Mouse (Mus musculus) midbrain, embryonic 11.5 days (tissue): ENCODE measurements around the gene Psmb6. TPM values are rescaled to one million over a fixed set of nuclear protein-coding genes. Genes with fewer than 3 reads are reported as not detected.
A peak's percentile ranks its signal among the peaks of the same experiment; 100 is the strongest.

Source experiments
- ATAC-seq: fragments of 200-750 bp; cut with Nextera tagmentation; 2 replicates; pipeline ENCODE4 v1.8.0; 2017; ENCODE audit warnings: moderate TSS enrichment, moderate library complexity; ENCODE audit not compliant: low FRiP score
- DNase-seq: peaks from one replicate; pipeline ENCODE4 v3.0.0; 2015; ENCODE audit warnings: low spot score; ENCODE audit errors: missing footprints
- H3K27ac ChIP-seq: fragments of 300-500 bp; sonication (generic); 2 replicates; pipeline ENCODE4 v1.5.1; 2014; ENCODE audit warnings: low read depth, low read length
- H3K27me3 ChIP-seq: fragments of 300-500 bp; sonication (generic); 2 replicates; pipeline ENCODE4 v1.6.1; 2014; ENCODE audit warnings: mild to moderate bottlenecking, low read length, moderate library complexity, mixed read lengths; ENCODE audit not compliant: control insufficient read depth, insufficient read depth
- H3K36me3 ChIP-seq: fragments of 300-500 bp; sonication (generic); 2 replicates; pipeline ENCODE4 v1.6.1; 2014; ENCODE audit warnings: mild to moderate bottlenecking, low read length, moderate library complexity, mixed read lengths; ENCODE audit not compliant: control insufficient read depth, insufficient read depth
- H3K4me1 ChIP-seq: fragments of 300-500 bp; sonication (generic); 2 replicates; pipeline ENCODE4 v1.6.1; 2014; ENCODE audit warnings: low read length; ENCODE audit not compliant: control insufficient read depth, insufficient read depth
- H3K4me2 ChIP-seq: fragments of 300-500 bp; sonication (generic); 2 replicates; pipeline ENCODE4 v1.6.1; 2014; ENCODE audit warnings: mild to moderate bottlenecking, moderate library complexity
- H3K4me3 ChIP-seq: fragments of 300-500 bp; sonication (generic); 2 replicates; pipeline ENCODE4 v1.5.1; 2014; ENCODE audit warnings: low read depth, low read length
- H3K9ac ChIP-seq: fragments of 300-500 bp; sonication (generic); 2 replicates; pipeline ENCODE4 v1.6.1; 2014; ENCODE audit warnings: low read length
- H3K9me3 ChIP-seq: fragments of 300-500 bp; sonication (generic); 2 replicates; pipeline ENCODE4 v1.6.1; 2016; ENCODE audit warnings: low read length; ENCODE audit not compliant: control insufficient read depth
- WGBS: fragments of 180-500 bp; shearing (Covaris S2); extraction: QIAGEN DNeasy Blood & Tissue Kit; methylation state at CpG from one replicate; pipeline ENCODE4 v1.1.7; 2014; 5-methylcytosine and 5-hydroxymethylcytosine counted together
- polyA plus RNA-seq: library from polyadenylated mRNA; unstranded; fragments of >200 nt; fragmentation: Nextera tagmentation; extraction: Ambion mirVana; gene quantifications from 2 replicates; pipeline ENCODE4 v1.2.1, GENCODE M21; 2014

Gene Psmb6
- 826 and 909 TPM in 2 replicates for polyA plus RNA-seq

DNA sequence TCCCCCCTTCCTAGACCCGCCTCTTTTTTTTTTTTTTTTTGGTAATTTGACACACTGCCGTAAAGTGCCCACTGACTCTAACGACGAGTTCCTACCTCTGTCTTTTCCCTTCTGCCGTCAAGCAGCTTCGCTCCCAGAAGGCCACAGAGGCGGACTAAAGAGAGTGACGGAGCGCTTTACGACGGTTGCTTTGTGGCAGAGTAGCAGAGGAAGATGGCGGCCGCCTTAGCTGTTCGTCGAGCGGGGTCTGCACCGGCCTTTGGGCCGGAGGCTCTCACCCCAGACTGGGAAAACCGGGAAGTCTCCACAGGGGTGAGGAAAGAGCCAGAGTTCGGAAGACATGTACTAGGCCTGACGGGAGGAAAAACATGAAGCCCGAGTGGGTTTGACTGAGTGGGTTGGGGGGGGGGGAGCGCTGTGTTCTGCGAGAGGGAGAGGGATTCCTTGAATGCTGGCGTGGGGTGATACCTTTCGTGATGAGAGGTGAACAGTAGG is at the start of gene Psmb6:
Psmb6 (plus strand) TSS at position 184 of the 495 bp plus-strand sequence.
- peaks cover 16% of the 10 kb centered on the region for H3K36me3 ChIP-seq
- H3K4me3 ChIP-seq = peak within 1 kb of the TSS; percentile 81
- H3K4me1 ChIP-seq = peaks cover 7% of the 10 kb centered on the region
- H3K9ac ChIP-seq = peak within 1 kb of the TSS; percentile 79
- peak within 1 kb of the TSS; percentile 30; the same call in 1 of the 2 replicates for H3K27ac ChIP-seq
- no peaks in the 10 kb centered on the region for H3K9me3 ChIP-seq
- peak; percentile 98 for DNase-seq
- H3K27me3 ChIP-seq = no peaks in the 10 kb centered on the region; the same call in 1 of the 2 replicates
- H3K4me2 ChIP-seq = peak within 1 kb of the TSS; percentile 85
- WGBS = under 1% methylated on average over 26 of the region's 26 CpGs
- peak; percentile 94 for ATAC-seq

DNA sequence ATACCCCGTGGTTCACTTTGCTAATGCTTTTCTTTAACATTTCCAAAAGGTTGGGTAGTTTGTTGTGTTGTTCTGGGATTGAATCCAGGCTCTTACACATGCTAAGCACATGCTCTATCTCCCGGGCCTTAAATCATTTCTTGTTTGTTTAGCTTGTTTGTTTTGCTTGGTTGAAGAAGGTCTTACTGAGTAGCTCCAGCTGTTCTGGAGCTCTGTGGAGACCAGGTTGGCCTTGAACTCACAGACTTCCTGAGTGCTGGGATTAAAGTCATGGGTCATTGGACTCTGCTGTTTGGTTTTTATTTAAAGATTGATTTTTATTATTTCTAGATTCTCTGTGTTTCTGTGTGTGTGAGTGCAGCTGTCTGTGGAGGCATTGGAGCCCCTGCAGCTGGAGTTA is 39.7 kb upstream of the Psmb6 start:
- H3K4me2 ChIP-seq = no peak overlapping the region
- ATAC-seq = no peak
- H3K36me3 ChIP-seq = no peaks in the 10 kb centered on the region
- DNase-seq = no peak
- no peaks in the 10 kb centered on the region for H3K9me3 ChIP-seq
- H3K9ac ChIP-seq = no peak overlapping the region
- H3K4me1 ChIP-seq = no peaks in the 10 kb centered on the region
- H3K4me3 ChIP-seq = no peak overlapping the region
- WGBS = 63% methylated on average over 2 of the region's 2 CpGs
- no peak overlapping the region for H3K27ac ChIP-seq
- no peaks in the 10 kb centered on the region for H3K27me3 ChIP-seq

DNA sequence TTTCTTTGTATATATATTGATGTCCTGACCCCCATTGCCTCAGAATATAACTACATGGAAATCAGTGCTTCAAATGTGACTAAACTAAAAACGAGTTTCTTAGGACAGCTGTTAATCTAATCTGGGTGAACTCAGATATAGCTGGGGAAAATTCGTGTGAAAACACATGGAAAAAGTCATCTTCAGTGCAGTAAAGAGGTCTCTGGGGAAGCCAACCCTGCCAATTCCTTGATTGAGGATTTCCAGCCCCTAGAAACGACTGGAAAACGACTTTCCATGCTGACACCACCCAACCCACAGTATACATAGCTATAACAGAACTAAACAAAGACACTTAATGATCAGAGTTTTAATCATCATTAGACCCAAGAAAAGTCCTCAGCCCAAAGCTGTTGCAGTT is 37.4 kb upstream of the Psmb6 start:
- H3K36me3 ChIP-seq = no peaks in the 10 kb centered on the region
- no peak overlapping the region for H3K4me3 ChIP-seq
- no peak for ATAC-seq
- 60% methylated on average over 4 of the region's 4 CpGs for WGBS
- no peaks in the 10 kb centered on the region for H3K4me1 ChIP-seq
- H3K27ac ChIP-seq = no peak overlapping the region
- H3K9me3 ChIP-seq = no peaks in the 10 kb centered on the region
- DNase-seq = no peak
- H3K27me3 ChIP-seq = no peaks in the 10 kb centered on the region
- H3K4me2 ChIP-seq = no peak overlapping the region
- no peak overlapping the region for H3K9ac ChIP-seq

DNA sequence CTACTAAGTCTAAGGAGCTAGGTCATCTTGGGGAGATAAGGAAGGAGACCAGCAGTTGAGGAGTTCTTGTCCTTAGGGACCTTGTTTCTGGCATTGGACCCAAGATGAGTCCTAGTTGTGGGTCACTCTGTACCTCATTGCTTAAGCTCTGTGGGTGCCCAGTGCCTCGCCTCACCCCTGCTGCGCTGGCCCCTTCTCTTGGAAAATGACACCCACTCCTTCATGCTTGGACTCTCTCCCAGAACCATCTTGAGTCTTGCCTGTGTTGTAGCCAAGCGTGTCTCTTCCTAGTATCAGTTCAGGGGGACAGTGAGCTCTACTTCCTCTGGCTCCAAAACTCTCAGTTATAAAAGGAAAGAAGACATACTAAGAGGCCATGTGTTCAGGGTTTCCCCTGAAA is 36.0 kb upstream of the Psmb6 start:
- H3K27me3 ChIP-seq = no peaks in the 10 kb centered on the region
- 87% methylated on average over 3 of the region's 3 CpGs for WGBS
- no peaks in the 10 kb centered on the region for H3K36me3 ChIP-seq
- H3K27ac ChIP-seq = no peak overlapping the region
- DNase-seq = no peak
- no peaks in the 10 kb centered on the region for H3K4me1 ChIP-seq
- no peak for ATAC-seq
- no peak overlapping the region for H3K9ac ChIP-seq
- H3K4me3 ChIP-seq = no peak overlapping the region
- no peak overlapping the region for H3K4me2 ChIP-seq
- no peaks in the 10 kb centered on the region for H3K9me3 ChIP-seq

DNA sequence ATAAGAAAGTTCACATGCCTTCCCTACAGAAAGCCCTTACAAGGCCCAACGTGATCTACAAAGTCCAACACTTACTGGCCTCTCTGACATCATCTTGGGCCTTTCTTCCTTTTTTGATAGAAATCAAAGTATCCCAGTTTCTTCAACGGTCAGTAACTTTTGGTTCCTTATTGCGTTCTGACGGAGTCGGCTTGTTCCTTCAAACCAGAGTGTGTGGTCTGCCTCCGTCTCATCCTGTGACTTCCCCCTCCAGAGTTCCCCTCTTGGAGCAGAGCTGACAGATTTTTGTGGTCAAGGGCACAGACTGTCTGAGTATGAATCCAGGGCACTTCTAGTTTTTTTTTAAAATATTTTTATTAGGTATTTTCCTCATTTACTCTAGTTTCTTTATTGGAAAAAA is 35.5 kb upstream of the Psmb6 start:
- no peaks in the 10 kb centered on the region for H3K27me3 ChIP-seq
- H3K36me3 ChIP-seq = no peaks in the 10 kb centered on the region
- 88% methylated on average over 6 of the region's 6 CpGs for WGBS
- no peak overlapping the region for H3K9ac ChIP-seq
- no peaks in the 10 kb centered on the region for H3K9me3 ChIP-seq
- no peak overlapping the region for H3K27ac ChIP-seq
- no peak overlapping the region for H3K4me2 ChIP-seq
- ATAC-seq (no peak), DNase-seq (no peak)
- H3K4me3 ChIP-seq = no peak overlapping the region
- no peaks in the 10 kb centered on the region for H3K4me1 ChIP-seq

DNA sequence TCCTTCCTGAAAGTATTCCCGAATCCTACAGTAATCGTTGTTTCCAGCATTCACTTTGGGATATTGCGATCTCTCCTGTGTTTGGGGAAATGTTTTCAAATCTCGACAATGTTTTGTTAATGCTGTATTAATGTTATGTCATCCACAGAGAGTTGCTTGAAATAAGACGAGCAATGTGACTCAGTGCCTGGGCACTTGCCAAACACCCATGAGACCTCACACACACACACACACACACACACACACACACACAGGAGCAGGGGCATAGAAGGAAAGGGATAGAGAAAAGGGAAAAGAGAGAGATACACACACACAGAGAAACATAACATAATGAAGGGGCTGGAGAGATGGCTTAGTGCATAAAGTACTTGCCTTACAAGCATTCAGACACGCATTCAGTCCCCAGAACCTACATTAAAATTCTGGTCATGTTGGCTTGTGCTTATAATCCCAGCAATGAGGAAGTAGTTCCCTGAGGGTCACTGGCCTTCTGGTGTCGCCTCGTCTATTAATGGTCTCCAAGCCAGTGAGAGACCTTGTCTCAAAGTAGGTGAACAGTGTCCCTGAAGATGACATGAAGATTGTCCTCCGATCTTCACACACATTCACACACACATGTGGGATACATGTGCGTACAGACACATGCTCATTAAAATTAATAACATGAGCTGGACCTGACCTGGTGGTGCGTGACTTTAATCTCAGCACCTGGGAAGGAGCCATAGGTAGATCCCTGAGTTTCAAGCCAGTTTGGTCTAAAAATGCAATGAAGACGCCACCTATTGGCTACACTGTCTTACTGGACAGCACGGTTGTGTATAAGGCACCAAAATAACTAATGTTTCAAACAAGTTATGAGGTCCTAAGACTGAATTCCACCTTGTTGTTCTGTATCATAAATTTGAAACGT is 25.3 kb upstream of the Psmb6 start:
- H3K4me2 ChIP-seq = no peak overlapping the region
- H3K27me3 ChIP-seq = no peaks in the 10 kb centered on the region
- no peak overlapping the region for H3K4me3 ChIP-seq
- no peak for DNase-seq
- H3K36me3 ChIP-seq = no peaks in the 10 kb centered on the region
- H3K27ac ChIP-seq = no peak overlapping the region
- no peaks in the 10 kb centered on the region for H3K4me1 ChIP-seq
- no peak for ATAC-seq
- H3K9me3 ChIP-seq = no peaks in the 10 kb centered on the region
- no peak overlapping the region for H3K9ac ChIP-seq
- 75% methylated on average over 14 of the region's 14 CpGs for WGBS

DNA sequence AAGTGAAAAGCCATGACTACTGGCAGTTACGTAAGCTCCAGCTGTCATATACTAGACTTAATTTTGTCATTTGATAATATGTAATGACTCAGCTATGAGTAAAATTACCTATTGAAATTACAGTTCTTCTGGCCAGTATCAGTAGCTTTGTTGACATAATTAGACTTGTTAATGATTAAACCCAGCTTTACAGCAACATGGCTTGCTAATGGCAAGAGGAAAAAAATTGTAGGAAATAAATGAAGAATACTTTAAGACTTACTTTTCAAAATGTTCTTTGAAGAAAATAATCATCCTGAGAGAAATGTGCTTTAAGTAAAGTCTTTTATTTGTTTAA is 24.7 kb upstream of the Psmb6 start:
- Histone ChIP-seq H3K4me3 (no peak overlapping the region), H3K9me3 (no peaks in the 10 kb centered on the region), H3K9ac (no peak overlapping the region), H3K4me1 (no peaks in the 10 kb centered on the region), H3K36me3 (no peaks in the 10 kb centered on the region), H3K27ac (no peak overlapping the region), H3K4me2 (no peak overlapping the region), H3K27me3 (no peaks in the 10 kb centered on the region)
- WGBS = 98% methylated on average over 1 of the region's 1 CpGs
- DNase-seq (no peak), ATAC-seq (no peak)

DNA sequence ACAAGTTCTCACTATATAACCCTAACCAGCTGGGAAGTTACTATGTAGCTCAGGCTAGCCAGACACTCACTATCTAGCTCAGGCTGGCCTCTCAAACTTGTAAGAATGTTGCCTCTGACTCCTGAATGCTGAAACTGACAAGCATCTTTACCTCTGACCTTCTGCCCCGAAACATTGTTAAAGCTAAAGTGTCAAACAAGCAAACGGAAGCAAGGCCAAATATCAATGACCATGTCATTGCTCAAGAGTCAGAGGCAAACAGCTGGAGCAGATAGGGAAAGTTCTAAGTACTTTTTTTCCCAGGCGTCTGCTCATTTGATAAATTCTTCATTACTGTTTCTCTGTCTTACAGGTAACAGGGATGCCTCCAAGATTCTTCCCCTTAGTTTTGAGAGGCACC is 23.1 kb upstream of the Psmb6 start:
- 85% methylated on average over 3 of the region's 3 CpGs for WGBS

DNA sequence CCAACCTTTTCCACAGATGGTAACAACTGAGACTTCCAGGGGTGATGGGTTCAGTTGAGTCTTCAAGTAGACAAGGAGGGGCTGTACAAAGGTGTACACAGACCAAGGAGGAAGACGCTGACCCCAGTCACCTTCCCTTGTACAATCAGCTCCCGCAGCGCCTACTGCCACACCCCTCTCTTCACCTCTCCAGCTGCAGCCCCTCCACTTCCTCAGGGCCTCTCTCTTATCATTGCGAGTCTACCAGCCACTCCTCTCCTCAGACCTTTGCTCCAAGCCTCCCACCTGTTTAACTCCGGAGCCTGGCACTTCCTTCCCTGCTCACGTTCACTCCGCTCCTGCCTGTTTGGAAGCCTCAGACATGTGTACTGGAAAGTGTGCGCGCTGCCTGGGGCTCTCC is 20.2 kb upstream of the Psmb6 start, which contains the start of gene Tm4sf5:
Tm4sf5 (plus strand) TSS at position 275 of the 400 bp plus-strand sequence.
- WGBS = 79% methylated on average over 9 of the region's 9 CpGs

More for the DNA sequence above, 23.1 kb upstream of the Psmb6 start:
- H3K4me3 ChIP-seq = no peak overlapping the region
- H3K9me3 ChIP-seq = no peaks in the 10 kb centered on the region
- no peak overlapping the region for H3K9ac ChIP-seq
- H3K4me2 ChIP-seq = no peak overlapping the region
- H3K27ac ChIP-seq = no peak overlapping the region
- no peaks in the 10 kb centered on the region for H3K36me3 ChIP-seq
- DNase-seq (no peak), ATAC-seq (no peak)
- no peaks in the 10 kb centered on the region for H3K4me1 ChIP-seq
- H3K27me3 ChIP-seq = no peaks in the 10 kb centered on the region

More for the DNA sequence above, 20.2 kb upstream of the Psmb6 start, which contains the start of gene Tm4sf5:
- peaks cover 3% of the 10 kb centered on the region; the same call in 1 of the 2 replicates for H3K4me1 ChIP-seq
- no peaks in the 10 kb centered on the region for H3K36me3 ChIP-seq
- H3K4me3 ChIP-seq = no peak within 1 kb of the TSS
- no peaks in the 10 kb centered on the region for H3K9me3 ChIP-seq
- DNase-seq = no peak
- no peak within 1 kb of the TSS for H3K9ac ChIP-seq
- no peak within 1 kb of the TSS for H3K27ac ChIP-seq
- no peak within 1 kb of the TSS for H3K4me2 ChIP-seq
- no peaks in the 10 kb centered on the region for H3K27me3 ChIP-seq
- ATAC-seq = no peak
